ENCODE assay signal across 9 mouse cellular contexts in genomic region chr11:103910993-103911585, GRCm38 (mm10). TPM values are rescaled to one million over a fixed set of nuclear protein-coding genes. Genes with fewer than 3 reads are reported as not detected.
DNase-seq lines count a peak whose midpoint lies in the region; ATAC-seq lines count a peak whose summit lies in the region.
"Had no signal": no experiment of that assay in that cellular context is flagged by ENCODE, and none has a peak within 500 bp of the region (broad histone marks: within the 10 kb centered on the region; RNA-seq: fewer than 3 reads in every experiment).

No protein-coding gene starts in this region.

- no peak overlapping the region for H3K4me3 ChIP-seq in hindbrain, embryonic 11.5 days (ENCODE audit: low read depth, low read length)
- H3K4me3 ChIP-seq in hindbrain, embryonic 12.5 days, result no peak overlapping the region
- no peak overlapping the region for H3K4me3 ChIP-seq in neural tube, embryonic 13.5 days
- no peak overlapping the region for H3K4me3 ChIP-seq in neural tube, embryonic 15.5 days (replicated peaks)

- H3K9me3 ChIP-seq in hindbrain, embryonic 11.5 days (ENCODE audit: control insufficient read depth, low read length), result no peaks in the 10 kb centered on the region
- H3K9me3 ChIP-seq in hindbrain, embryonic 12.5 days (replicated peaks), result no peaks in the 10 kb centered on the region
- no peaks in the 10 kb centered on the region for H3K9me3 ChIP-seq in neural tube, embryonic 13.5 days
- H3K9me3 ChIP-seq in neural tube, embryonic 15.5 days (replicated peaks), result no peaks in the 10 kb centered on the region

- peak; percentile 72 for DNase-seq in hindbrain, embryonic 11.5 days (ENCODE audit: low spot score)
- peak; percentile 87 for DNase-seq in embryo, embryonic 10.5 days (ENCODE audit: low spot score)
- DNase-seq in retina, postnatal 7 days (ENCODE audit: low read depth, low spot score), result peak; percentile 48
- no peak for DNase-seq in adrenal gland, postnatal 4 days (ENCODE audit: low spot score in 2 of 2)
- no peak for DNase-seq in urinary bladder, postnatal 25 days (ENCODE audit: low spot score)
- DNase-seq: adrenal gland, postnatal 10 days had no signal

- WGBS in hindbrain, embryonic 11.5 days, result 63% methylated on average over 7 of the region's 7 CpGs
- 57% methylated on average over 7 of the region's 7 CpGs for WGBS in hindbrain, embryonic 12.5 days
- WGBS in neural tube, embryonic 13.5 days, result 63% methylated on average over 7 of the region's 7 CpGs
- 59% methylated on average over 7 of the region's 7 CpGs for WGBS in neural tube, embryonic 15.5 days

- ATAC-seq in hindbrain, embryonic 11.5 days (ENCODE audit: low FRiP score), result no peak
- ATAC-seq in hindbrain, embryonic 12.5 days (ENCODE audit: low FRiP score), result no peak
- 0 out of 2 replicates have a peak, but pooled peaks have one; percentile 59 for ATAC-seq in neural tube, embryonic 13.5 days (ENCODE audit: low read depth)
- ATAC-seq in neural tube, embryonic 15.5 days (ENCODE audit: low FRiP score), result no peak

- no peaks in the 10 kb centered on the region for H3K4me1 ChIP-seq in hindbrain, embryonic 11.5 days (replicated peaks; ENCODE audit: control insufficient read depth, insufficient read depth, low read length)
- no peaks in the 10 kb centered on the region for H3K4me1 ChIP-seq in hindbrain, embryonic 12.5 days
- H3K4me1 ChIP-seq in neural tube, embryonic 13.5 days (replicated peaks), result peaks cover 5% of the 10 kb centered on the region; the same call in 1 of the 2 replicates
- H3K4me1 ChIP-seq in neural tube, embryonic 15.5 days, result no peaks in the 10 kb centered on the region

- no peaks in the 10 kb centered on the region for H3K27me3 ChIP-seq in hindbrain, embryonic 11.5 days (ENCODE audit: control insufficient read depth, insufficient read depth, low read length)
- no peaks in the 10 kb centered on the region for H3K27me3 ChIP-seq in hindbrain, embryonic 12.5 days
- H3K27me3 ChIP-seq in neural tube, embryonic 13.5 days, result no peaks in the 10 kb centered on the region
- H3K27me3 ChIP-seq in neural tube, embryonic 15.5 days (replicated peaks), result no peaks in the 10 kb centered on the region

- no peak overlapping the region for H3K27ac ChIP-seq in hindbrain, embryonic 11.5 days (ENCODE audit: low read depth, low read length)
- no peak overlapping the region for H3K27ac ChIP-seq in hindbrain, embryonic 12.5 days
- no peak overlapping the region for H3K27ac ChIP-seq in neural tube, embryonic 13.5 days (replicated peaks)
- H3K27ac ChIP-seq in neural tube, embryonic 15.5 days (replicated peaks), result no peak overlapping the region

- H3K36me3 ChIP-seq in hindbrain, embryonic 11.5 days (ENCODE audit: control insufficient read depth, insufficient read depth, low read length), result no peaks in the 10 kb centered on the region
- peaks cover 33% of the 10 kb centered on the region for H3K36me3 ChIP-seq in hindbrain, embryonic 12.5 days
- H3K36me3 ChIP-seq in neural tube, embryonic 13.5 days, result peaks cover 60% of the 10 kb centered on the region
- peaks cover 53% of the 10 kb centered on the region for H3K36me3 ChIP-seq in neural tube, embryonic 15.5 days

- H3K4me2 ChIP-seq in hindbrain, embryonic 11.5 days (replicated peaks; ENCODE audit: low read depth, low read length), result no peak overlapping the region
- H3K4me2 ChIP-seq in hindbrain, embryonic 12.5 days (replicated peaks), result no peak overlapping the region
- no peak overlapping the region for H3K4me2 ChIP-seq in neural tube, embryonic 13.5 days
- H3K4me2 ChIP-seq in neural tube, embryonic 15.5 days, result no peak overlapping the region

- H3K9ac ChIP-seq in hindbrain, embryonic 11.5 days (ENCODE audit: low read depth, low read length), result no peak overlapping the region
- no peak overlapping the region for H3K9ac ChIP-seq in hindbrain, embryonic 12.5 days
- H3K9ac ChIP-seq in neural tube, embryonic 13.5 days, result no peak overlapping the region
- H3K9ac ChIP-seq in neural tube, embryonic 15.5 days (replicated peaks), result no peak overlapping the region

RNA-seq across cellular contexts. Expression of gene Nsf, which starts 42.8 kb away (rescaled TPM):
- 55.0 and 59.7 TPM in 2 replicates for polyA plus RNA-seq in hindbrain, embryonic 11.5 days (2014; fragmentation: Nextera tagmentation; extraction: Ambion mirVana)
- polyA plus RNA-seq in hindbrain, embryonic 12.5 days (2016; fragmentation: Nextera tagmentation; extraction: Ambion mirVana), result 81.7 and 85.7 TPM in 2 replicates
- 123 and 127 TPM in 2 replicates for polyA plus RNA-seq in neural tube, embryonic 13.5 days (2015; fragmentation: Nextera tagmentation; extraction: Ambion mirVana)
- polyA plus RNA-seq in neural tube, embryonic 15.5 days (2015; fragmentation: Nextera tagmentation; extraction: Ambion mirVana), result 231 and 244 TPM in 2 replicates
- 10 to 100 TPM; 96.6 to 99.5 TPM for total RNA-seq in adrenal gland, postnatal 4 days (2021)

RNA-seq across cellular contexts. Expression of gene Arf2, which starts 55.5 kb away (rescaled TPM):
- 143 and 145 TPM in 2 replicates for polyA plus RNA-seq in hindbrain, embryonic 11.5 days (2014; fragmentation: Nextera tagmentation; extraction: Ambion mirVana)
- 140 and 145 TPM in 2 replicates for polyA plus RNA-seq in hindbrain, embryonic 12.5 days (2016; fragmentation: Nextera tagmentation; extraction: Ambion mirVana)
- polyA plus RNA-seq in neural tube, embryonic 13.5 days (2015; fragmentation: Nextera tagmentation; extraction: Ambion mirVana), result 152 and 157 TPM in 2 replicates
- polyA plus RNA-seq in neural tube, embryonic 15.5 days (2015; fragmentation: Nextera tagmentation; extraction: Ambion mirVana), result 147 and 171 TPM in 2 replicates
- total RNA-seq in adrenal gland, postnatal 4 days (2021), result 10 to 100 TPM; 53.1 to 54.3 TPM

Comparison
In these comparisons a context has a peak if more than half of its experiments do, and no peak if none do; other contexts are left out.
1. DNase-seq: peak in hindbrain, embryonic 11.5 days (single experiment), embryo, embryonic 10.5 days (single experiment) and retina, postnatal 7 days (single experiment); none in adrenal gland, postnatal 4 days (0 of 2) and urinary bladder, postnatal 25 days (single experiment).